Mouse (Mus musculus) brain, embryonic 14.5 days (tissue): ENCODE results near the gene Atp5g2.

Source experiments
- CTCF ChIP-seq: fragments of 200-500 bp; IDR thresholded peaks from 2 replicates; pipeline ENCODE4 v1.5.1; 2012; ENCODE audit warnings: inconsistent platforms, mild to moderate bottlenecking, moderate library complexity, borderline replicate concordance; ENCODE audit not compliant: insufficient read depth, insufficient read length; ENCODE audit errors: extremely low read depth
- POLR2A ChIP-seq: fragments of 200-500 bp; IDR thresholded peaks from 2 replicates; pipeline ENCODE4 v1.6.1; 2012; ENCODE audit warnings: mild to moderate bottlenecking, inconsistent platforms, borderline replicate concordance; ENCODE audit not compliant: poor library complexity, insufficient read depth, insufficient read length, severe bottlenecking; ENCODE audit errors: extremely low read depth

DNA sequence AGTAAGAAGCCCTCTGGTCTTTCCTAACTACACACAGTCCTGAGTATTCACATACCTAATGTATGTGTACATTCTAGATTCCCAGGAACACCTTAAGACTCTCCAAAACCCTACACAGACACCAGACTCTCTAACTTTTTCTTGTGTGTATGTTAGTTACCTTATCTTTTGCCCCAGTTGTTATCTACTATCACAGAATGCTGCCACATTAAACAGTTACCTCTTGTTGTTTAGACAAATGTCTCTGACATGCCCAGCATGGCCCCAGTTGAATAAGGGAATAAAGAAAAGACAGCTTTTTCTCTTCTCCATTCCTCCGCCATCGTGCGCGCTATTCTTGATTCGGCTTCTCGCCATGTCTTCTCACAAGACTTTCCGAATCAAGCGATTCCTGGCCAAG lies 37.5 kb downstream of the Atp5g2 start:
- no peak for TF ChIP-seq POLR2A
- TF ChIP-seq CTCF, result no peak
